Mouse (Mus musculus) small intestine, adult 2 months (tissue): ENCODE data around the gene Itpkb. TPM values are rescaled to one million over a fixed set of nuclear protein-coding genes. Genes with fewer than 3 reads are reported as not detected.

Experiments used
- H3K27ac ChIP-seq: fragments of 200-500 bp; 2 replicates; pipeline ENCODE4 v1.5.1; 2012; ENCODE audit warnings: low read depth, low read length, control low read depth, inconsistent platforms; ENCODE audit not compliant: insufficient read depth
- H3K27me3 ChIP-seq: fragments of 200-500 bp; 2 replicates; pipeline ENCODE4 v1.6.1; 2012; ENCODE audit warnings: mild to moderate bottlenecking, moderate library complexity, low read length, inconsistent platforms; ENCODE audit not compliant: control insufficient read depth, insufficient read depth
- H3K36me3 ChIP-seq: fragments of 200-500 bp; 2 replicates; pipeline ENCODE4 v1.6.1; 2012; ENCODE audit warnings: mild to moderate bottlenecking, low read length, control low read depth, inconsistent platforms; ENCODE audit not compliant: control insufficient read depth, insufficient read depth
- H3K4me1 ChIP-seq: fragments of 200-500 bp; 2 replicates; pipeline ENCODE4 v1.6.1; 2012; ENCODE audit warnings: low read length, inconsistent platforms, mixed read lengths; ENCODE audit not compliant: control insufficient read depth, insufficient read depth, insufficient read length
- H3K4me3 ChIP-seq: fragments of 200-500 bp; 2 replicates; pipeline ENCODE4 v1.5.1; 2012; ENCODE audit warnings: low read depth, mild to moderate bottlenecking, control low read depth, inconsistent platforms, low read length, moderate library complexity
- CTCF ChIP-seq: fragments of 200-500 bp; IDR thresholded peaks from 2 replicates; pipeline ENCODE4 v1.5.1; 2012; ENCODE audit warnings: low read depth, mild to moderate bottlenecking, control low read depth, inconsistent platforms, low read length, moderate library complexity, mixed read lengths; ENCODE audit not compliant: insufficient replicate concordance, insufficient read length; ENCODE audit errors: extremely low read depth
- POLR2A ChIP-seq: fragments of 200-500 bp; IDR thresholded peaks from 2 replicates; pipeline ENCODE4 v1.6.1; 2012; ENCODE audit warnings: low read depth, mild to moderate bottlenecking, control low read depth, inconsistent platforms, low read length, moderate library complexity
- whole genome bisulfite sequencing: fragments of 180-500 bp; shearing (Covaris S2); methylation state at CpG from one replicate; pipeline ENCODE4 v1.1.7; 2018; 5-methylcytosine and 5-hydroxymethylcytosine counted together
- polyA plus RNA-seq: library from polyadenylated mRNA; depleted of rRNA; stranded (reverse); fragments of >200 nt; gene quantifications from 2 replicates; pipeline ENCODE4 v1.2.3, GENCODE M21; 2012

The Itpkb gene
- polyA plus RNA-seq, 1 experiment = 6.0 TPM

DNA sequence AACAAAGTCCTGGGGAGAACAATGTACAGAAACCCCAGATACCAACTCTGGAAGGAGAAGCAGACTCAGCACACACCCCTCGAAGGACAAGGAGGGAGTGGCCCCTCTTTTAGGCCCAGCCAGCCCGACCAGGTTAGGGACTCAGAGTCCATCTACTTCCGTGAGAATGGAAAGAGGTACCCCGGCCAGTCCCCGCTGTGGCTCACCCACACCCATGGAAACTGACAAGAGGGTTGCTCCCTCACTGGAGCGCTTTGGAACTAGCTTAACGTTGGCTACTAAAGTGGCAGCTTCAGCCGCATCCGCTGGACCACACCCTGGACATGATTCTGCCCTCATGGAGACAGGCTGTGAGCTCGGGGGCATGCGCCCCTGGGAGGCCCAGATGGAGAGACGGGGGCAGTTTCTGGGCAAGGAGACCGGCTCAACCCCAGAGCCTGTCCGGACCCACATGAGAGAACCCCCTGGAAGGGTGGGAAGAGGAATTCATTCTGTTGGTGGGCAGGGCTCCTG, 2.7 kb downstream of the Itpkb start:
- WGBS = 78% methylated on average over 14 of the region's 14 CpGs
- Histone ChIP-seq H3K4me3 (peak overlapping the region; percentile 72), H3K4me1 (peaks cover 21% of the 10 kb centered on the region), H3K27me3 (0 out of 2 replicates have a peak, but pooled peaks cover 2% of the 10 kb centered on the region), H3K27ac (no peak overlapping the region), H3K36me3 (no peaks in the 10 kb centered on the region; the same call in 1 of the 2 replicates)
- TF ChIP-seq POLR2A = no peak
- no peak for TF ChIP-seq CTCF

DNA sequence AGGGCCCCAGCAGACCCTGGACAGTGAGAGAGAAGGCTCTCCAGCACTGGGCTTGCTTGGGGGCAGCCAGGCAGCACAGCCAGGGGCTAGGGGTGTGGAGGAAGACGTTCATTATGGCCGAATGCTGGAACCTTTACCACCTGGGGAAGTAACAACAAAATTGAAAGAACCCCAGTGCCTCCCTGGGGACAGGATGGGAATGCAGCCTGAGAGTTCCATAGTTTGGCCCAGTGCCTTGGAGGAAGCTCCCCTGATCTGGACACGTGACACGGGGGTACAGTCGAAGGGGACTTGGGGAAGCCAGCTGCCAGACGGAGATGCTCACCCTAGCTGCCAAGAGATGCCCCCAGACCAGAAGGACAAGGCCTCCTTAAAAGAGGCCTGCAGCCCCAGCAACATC, 3.3 kb downstream of the Itpkb start:
- peak overlapping the region; percentile 72 for H3K4me3 ChIP-seq
- no peaks in the 10 kb centered on the region; the same call in 1 of the 2 replicates for H3K36me3 ChIP-seq
- TF ChIP-seq CTCF = no peak
- WGBS = 79% methylated on average over 6 of the region's 6 CpGs
- peaks cover 21% of the 10 kb centered on the region for H3K4me1 ChIP-seq
- 0 out of 2 replicates have a peak, but pooled peaks cover 2% of the 10 kb centered on the region for H3K27me3 ChIP-seq
- no peak overlapping the region for H3K27ac ChIP-seq

DNA sequence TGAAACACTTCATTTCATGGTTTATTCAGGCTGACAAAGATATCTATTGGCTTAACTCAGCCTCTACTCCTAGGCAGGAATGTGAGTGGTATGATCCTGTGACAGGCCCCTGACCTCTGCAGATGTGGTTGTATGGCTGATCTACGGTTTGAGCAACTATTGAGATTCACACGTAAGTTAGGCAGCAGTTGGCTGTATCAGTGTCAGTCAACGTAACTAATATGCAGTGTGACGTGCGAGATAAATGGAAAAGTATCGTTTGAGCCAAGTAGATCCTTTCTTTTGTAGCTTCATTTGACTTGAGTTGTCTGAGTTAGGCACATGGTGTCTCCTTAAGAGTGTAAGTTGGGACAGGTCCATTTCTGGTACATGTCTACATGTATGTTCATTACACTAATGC, 4.3 kb downstream of the Itpkb start:
- TF ChIP-seq CTCF (no peak), POLR2A (no peak)
- 81% methylated on average over 6 of the region's 6 CpGs for WGBS
- Histone ChIP-seq H3K27ac (no peak overlapping the region), H3K4me3 (no peak overlapping the region), H3K36me3 (no peaks in the 10 kb centered on the region; the same call in 1 of the 2 replicates), H3K27me3 (0 out of 2 replicates have a peak, but pooled peaks cover 2% of the 10 kb centered on the region), H3K4me1 (peaks cover 21% of the 10 kb centered on the region)

DNA sequence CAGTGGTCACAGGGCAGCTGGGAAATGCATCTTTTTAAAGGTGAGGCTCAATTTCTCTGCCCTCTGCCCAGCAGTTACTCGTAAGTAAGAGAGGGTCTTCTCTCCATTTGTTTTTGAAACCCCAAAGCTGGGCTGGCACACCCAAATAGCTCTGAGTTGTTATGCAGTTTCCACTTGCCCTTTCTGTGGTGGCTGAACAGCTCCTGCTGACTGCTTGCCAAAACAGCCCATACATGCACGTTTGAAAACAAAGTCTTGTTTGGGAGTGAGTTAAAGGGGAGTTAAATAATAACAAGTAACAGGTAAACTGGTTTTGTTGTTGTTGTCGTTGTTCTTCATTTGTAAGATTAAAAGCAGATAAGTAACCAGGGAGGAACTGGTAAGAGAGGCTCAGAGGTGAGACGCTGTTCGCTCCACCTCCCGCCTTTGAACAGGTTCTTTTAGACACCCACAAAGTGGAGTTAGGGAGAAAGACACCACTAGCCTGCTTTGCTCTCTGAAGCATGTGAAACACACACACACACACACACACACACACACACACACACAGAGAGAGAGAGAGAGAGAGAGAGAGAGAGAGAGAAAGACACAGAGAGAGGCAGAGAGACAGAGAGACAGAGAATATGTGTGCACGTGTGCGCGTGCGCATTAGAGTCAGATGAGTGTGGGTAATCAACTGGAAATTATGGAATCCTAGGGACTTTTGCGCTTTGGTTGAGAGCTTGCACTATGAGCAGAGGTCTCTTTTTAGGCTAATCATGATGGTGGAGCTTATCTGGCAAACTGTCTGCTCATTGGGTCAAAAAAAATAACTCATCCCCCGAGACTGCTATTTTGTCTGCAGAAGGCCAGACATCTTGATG, 5.5 kb downstream of the Itpkb start:
- 70% methylated on average over 12 of the region's 12 CpGs for WGBS
- Histone ChIP-seq H3K27ac (no peak overlapping the region), H3K4me1 (peaks cover 19% of the 10 kb centered on the region), H3K4me3 (0 out of 2 replicates have a peak overlapping the region, but pooled peaks have one; percentile 8), H3K36me3 (no peaks in the 10 kb centered on the region; the same call in 1 of the 2 replicates), H3K27me3 (0 out of 2 replicates have a peak, but pooled peaks cover 2% of the 10 kb centered on the region)
- TF ChIP-seq CTCF = no peak
- TF ChIP-seq POLR2A = no peak

DNA sequence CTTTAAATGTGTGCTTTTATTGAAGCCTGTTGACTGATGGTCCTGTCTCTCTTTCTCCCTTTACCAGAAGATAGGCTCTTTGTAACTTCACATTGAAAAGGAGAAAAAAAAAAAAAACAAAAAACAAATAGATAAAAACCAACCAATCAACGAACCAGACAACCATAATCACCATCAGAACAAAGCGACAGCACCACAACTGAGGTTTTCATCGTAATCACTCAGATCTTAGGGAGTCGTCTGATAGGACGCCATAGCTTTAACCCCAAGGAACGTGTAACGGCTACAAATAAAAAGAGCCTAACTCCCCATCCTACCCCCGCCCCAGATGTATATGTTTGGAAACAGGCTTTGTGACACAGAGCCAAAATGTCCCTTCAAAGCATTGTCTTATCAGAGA, 8.1 kb downstream of the Itpkb start:
- Histone ChIP-seq H3K36me3 (no peaks in the 10 kb centered on the region; the same call in 1 of the 2 replicates), H3K4me1 (peaks cover 3% of the 10 kb centered on the region), H3K4me3 (no peak overlapping the region), H3K27me3 (no peaks in the 10 kb centered on the region), H3K27ac (no peak overlapping the region)
- WGBS = 82% methylated on average over 8 of the region's 8 CpGs
- TF ChIP-seq POLR2A = no peak
- TF ChIP-seq CTCF = no peak

DNA sequence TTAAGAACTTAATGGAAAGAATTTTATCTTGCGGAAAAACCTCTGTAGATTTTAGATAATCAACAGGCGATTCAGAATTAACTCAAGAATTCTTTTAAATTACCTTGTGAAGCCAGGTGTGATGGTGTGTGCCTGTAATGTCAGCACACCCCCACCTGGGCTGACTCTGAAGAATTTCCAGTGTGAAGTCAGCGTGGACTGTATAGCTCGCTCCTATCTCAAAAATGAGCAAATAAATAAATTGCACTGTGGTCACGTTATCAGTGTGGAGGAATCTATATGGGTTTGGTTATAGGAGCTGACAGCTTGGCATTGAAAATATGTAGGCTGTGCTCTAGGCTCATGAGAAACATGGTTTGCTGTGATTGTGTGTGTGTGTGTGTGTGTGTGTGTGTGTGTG, 8.9 kb downstream of the Itpkb start:
- no peaks in the 10 kb centered on the region; the same call in none of the 2 replicates for H3K4me1 ChIP-seq
- WGBS = 25% methylated on average over 5 of the region's 5 CpGs
- TF ChIP-seq POLR2A (no peak), CTCF (no peak)
- no peaks in the 10 kb centered on the region for H3K27me3 ChIP-seq
- H3K27ac ChIP-seq = no peak overlapping the region
- no peak overlapping the region for H3K4me3 ChIP-seq
- no peaks in the 10 kb centered on the region; the same call in 1 of the 2 replicates for H3K36me3 ChIP-seq

DNA sequence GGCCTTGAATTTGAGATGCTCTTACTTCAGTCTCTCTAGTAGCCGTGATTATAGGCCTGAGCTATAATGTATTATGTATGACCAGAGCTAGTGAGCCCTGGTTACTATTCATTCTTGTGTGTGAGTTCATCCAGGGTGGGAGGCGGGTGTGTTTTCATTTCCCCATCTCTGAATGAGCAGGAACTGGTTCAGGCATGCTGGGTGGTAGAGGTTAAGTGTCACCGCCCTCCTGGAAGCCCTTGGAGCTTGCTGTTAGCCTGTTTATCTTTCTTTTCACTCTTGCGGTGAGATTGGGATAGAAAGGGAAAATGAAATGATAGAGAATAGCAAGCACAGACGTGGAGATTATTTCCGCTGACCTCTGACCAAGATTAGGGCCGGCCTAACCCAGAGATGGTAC, 12.7 kb downstream of the Itpkb start:
- no peaks in the 10 kb centered on the region; the same call in 1 of the 2 replicates for H3K4me1 ChIP-seq
- no peaks in the 10 kb centered on the region for H3K27me3 ChIP-seq
- H3K4me3 ChIP-seq = no peak overlapping the region
- TF ChIP-seq CTCF (no peak), POLR2A (no peak)
- H3K27ac ChIP-seq = no peak overlapping the region
- WGBS = 69% methylated on average over 7 of the region's 7 CpGs
- no peaks in the 10 kb centered on the region for H3K36me3 ChIP-seq
